In the genomic region with DNA sequence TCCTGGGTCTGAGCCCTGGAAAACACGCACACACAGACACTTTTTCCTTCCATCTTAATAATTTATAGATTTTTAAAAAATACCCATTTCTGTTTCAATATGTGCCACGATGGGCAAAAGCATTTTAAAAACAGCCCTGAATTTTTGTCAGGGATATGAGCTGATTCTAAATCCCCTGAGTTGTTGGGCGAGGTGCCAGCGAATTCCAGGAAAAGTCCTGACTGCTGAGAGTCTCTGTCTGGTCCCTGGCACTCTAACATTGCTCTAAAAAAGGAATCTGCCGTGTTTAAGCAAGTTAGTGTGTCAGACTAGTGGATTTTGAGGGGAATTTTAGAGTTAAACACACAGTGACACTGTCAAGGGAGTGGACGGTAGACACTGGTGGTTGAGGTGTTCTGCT, we compare ENCODE assay signal across 13 mouse cellular contexts. TPM values are rescaled to one million over a fixed set of nuclear protein-coding genes. Genes with fewer than 3 reads are reported as not detected.
DNase-seq lines count a peak whose midpoint lies in the region.
"Not testable (repeated sequence)": the region's sequence is repeated elsewhere in the genome, so short reads cannot be mapped to it uniquely, and the experiment has no call there.
"Had no signal": no experiment of that assay in that cellular context is flagged by ENCODE, and none has a peak within 500 bp of the region (broad histone marks: within the 10 kb centered on the region; RNA-seq: fewer than 3 reads in every experiment).

No protein-coding gene starts in this region.

- DNase-seq in adrenal gland, postnatal 14 days: peak; percentile 6
- peak; percentile 16 for DNase-seq in gastrocnemius, postnatal 10 days
- DNase-seq in heart, postnatal 10 days: peak; percentile 4 to 20
- DNase-seq in kidney, postnatal 10 days: peak; percentile 10
- peak; percentile 2 for DNase-seq in lung, postnatal 10 days
- peak; percentile 15 to 21 for DNase-seq in right cerebral cortex, postnatal 10 days (ENCODE audit: low spot score in 2 of 2)
- DNase-seq in urinary bladder, postnatal 14 days (ENCODE audit: low spot score): peak; percentile 4

- intact Hi-C loops in heart, postnatal 10 days (cut with DNase I): not testable (repeated sequence)

RNA-seq across cellular contexts. Expression of a gene that starts 15.9 kb away (rescaled TPM):
- total RNA-seq in adrenal gland, postnatal 14 days (2021): 1.4 TPM in 1 of 2 replicates, not detected in the other
- under 1 TPM in 1 of 2 experiments, not detected in 1; 0.45 TPM for total RNA-seq in gastrocnemius, postnatal 10 days (2021)
- total RNA-seq in heart, postnatal 10 days (2021): not detected
- total RNA-seq: adrenal gland, adult 18-20 months; CH12.LX; forebrain, postnatal 0 days; gastrocnemius, adult 18-20 months; gastrocnemius, postnatal 36 days; heart, postnatal 36 days had no signal

Comparison
In these comparisons a context has a peak if more than half of its experiments do, and no peak if none do; other contexts are left out.
1. Peak in every context shown above with its lines: DNase-seq.